Mouse (Mus musculus): ENCODE measurements around the gene Nap1l1. TPM values are rescaled to one million over a fixed set of nuclear protein-coding genes. Genes with fewer than 3 reads are reported as not detected.

The Nap1l1 gene
- polyA plus RNA-seq, 1 experiment from 2014 or later: 127 TPM

DNA sequence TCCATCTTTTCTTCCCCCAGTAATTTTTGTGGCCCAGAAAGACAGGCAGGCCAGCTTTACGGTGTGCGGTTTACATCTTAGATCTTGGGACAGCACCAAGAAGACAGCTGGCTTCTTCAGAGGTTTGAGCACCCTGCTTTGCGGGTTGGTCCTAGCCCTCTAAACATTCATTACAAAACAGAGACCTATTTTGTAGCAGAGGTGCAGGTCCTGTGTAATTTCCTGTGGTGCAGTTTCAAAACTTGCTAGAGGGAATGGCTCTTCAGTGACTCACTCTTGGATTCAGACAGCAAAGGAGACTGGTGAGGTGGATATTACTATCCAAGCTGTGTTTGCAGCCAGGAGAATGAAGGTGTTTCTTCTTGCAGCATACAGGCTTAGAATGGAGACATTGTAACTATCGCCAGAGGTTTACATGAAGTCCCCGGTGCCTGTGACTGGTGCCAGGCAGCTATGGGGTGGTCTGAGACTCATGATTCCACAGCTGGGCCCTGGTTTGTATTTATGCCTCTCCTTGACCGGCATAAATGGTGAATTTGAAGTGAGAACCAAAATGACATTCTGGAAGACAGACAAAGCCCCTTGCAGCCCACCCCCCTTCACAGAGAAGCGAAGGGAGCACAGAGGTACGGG is 43.9 kb downstream of the Nap1l1 start:
- TF ChIP-seq EP300 (IDR thresholded peaks at IDR 0.05): no peak
- TF ChIP-seq CTCF (IDR thresholded peaks at IDR 0.05): no peak
- Histone ChIP-seq H3K4me3 (ENCODE audit: low read depth, low read length) (no peak overlapping the region), H3K27ac (ENCODE audit: low read length) (peak overlapping the region; percentile 9; the same call in 1 of the 2 replicates), H3K4me1 (ENCODE audit: insufficient read depth, low read depth, low read length) (peaks cover 22% of the 10 kb centered on the region), H3K9me3 (ENCODE audit: low read length) (no peaks in the 10 kb centered on the region), H3K4me2 (replicated peaks; ENCODE audit: low read depth, low read length) (no peak overlapping the region), H3K9ac (replicated peaks; ENCODE audit: low read depth) (no peak overlapping the region), H3K36me3 (ENCODE audit: insufficient read depth, low read length) (no peaks in the 10 kb centered on the region), H3K27me3 (replicated peaks; ENCODE audit: insufficient read depth, low read length) (no peaks in the 10 kb centered on the region)
- WGBS: 65% methylated on average over 8 of the region's 8 CpGs
- no peak for ATAC-seq
- DNase-seq (ENCODE audit: low spot score): no peak

GRCm38 (mm10) chr10:111518350-111518749 is 45.3 kb downstream of the Nap1l1 start:
- peaks cover 22% of the 10 kb centered on the region for H3K4me1 ChIP-seq (ENCODE audit: insufficient read depth, low read depth, low read length)
- ATAC-seq (no peak), DNase-seq (ENCODE audit: low spot score) (no peak)
- H3K36me3 ChIP-seq (ENCODE audit: insufficient read depth, low read length): no peaks in the 10 kb centered on the region
- no peak overlapping the region for H3K4me2 ChIP-seq (replicated peaks; ENCODE audit: low read depth, low read length)
- 84% methylated on average over 4 of the region's 4 CpGs for WGBS
- no peak for TF ChIP-seq EP300 (IDR thresholded peaks at IDR 0.05)
- no peak for TF ChIP-seq CTCF (IDR thresholded peaks at IDR 0.05)
- no peak overlapping the region for H3K27ac ChIP-seq (ENCODE audit: low read length)
- no peaks in the 10 kb centered on the region for H3K9me3 ChIP-seq (ENCODE audit: low read length)
- no peaks in the 10 kb centered on the region for H3K27me3 ChIP-seq (replicated peaks; ENCODE audit: insufficient read depth, low read length)
- H3K9ac ChIP-seq (replicated peaks; ENCODE audit: low read depth): no peak overlapping the region
- H3K4me3 ChIP-seq (ENCODE audit: low read depth, low read length): no peak overlapping the region

GRCm38 (mm10) chr10:111519620-111520370 is 46.8 kb downstream of the Nap1l1 start:
- 37% methylated on average over 24 of the region's 24 CpGs for WGBS
- peaks cover 22% of the 10 kb centered on the region for H3K4me1 ChIP-seq (ENCODE audit: insufficient read depth, low read depth, low read length)
- DNase-seq (ENCODE audit: low spot score) (peak; percentile 52), ATAC-seq (no peak; the same call in 1 of the 2 replicates)
- no peak overlapping the region for H3K4me3 ChIP-seq (ENCODE audit: low read depth, low read length)
- H3K27ac ChIP-seq (ENCODE audit: low read length): no peak overlapping the region
- no peaks in the 10 kb centered on the region for H3K27me3 ChIP-seq (replicated peaks; ENCODE audit: insufficient read depth, low read length)
- no peak overlapping the region for H3K9ac ChIP-seq (replicated peaks; ENCODE audit: low read depth)
- TF ChIP-seq CTCF (IDR thresholded peaks at IDR 0.05) (no peak), EP300 (IDR thresholded peaks at IDR 0.05) (peak; percentile 27; the same call in 1 of the 2 replicates)
- no peak overlapping the region; the same call in 1 of the 2 replicates for H3K4me2 ChIP-seq (replicated peaks; ENCODE audit: low read depth, low read length)
- H3K36me3 ChIP-seq (ENCODE audit: insufficient read depth, low read length): no peaks in the 10 kb centered on the region
- no peaks in the 10 kb centered on the region for H3K9me3 ChIP-seq (ENCODE audit: low read length)

- 69% methylated on average over 3 of the region's 3 CpGs for WGBS
- DNase-seq (ENCODE audit: low spot score) (no peak), ATAC-seq (no peak)
- Histone ChIP-seq H3K4me2 (replicated peaks; ENCODE audit: low read depth, low read length) (no peak overlapping the region), H3K36me3 (ENCODE audit: insufficient read depth, low read length) (no peaks in the 10 kb centered on the region), H3K4me1 (ENCODE audit: insufficient read depth, low read depth, low read length) (peaks cover 14% of the 10 kb centered on the region), H3K9ac (replicated peaks; ENCODE audit: low read depth) (no peak overlapping the region), H3K27ac (ENCODE audit: low read length) (no peak overlapping the region), H3K9me3 (ENCODE audit: low read length) (no peaks in the 10 kb centered on the region), H3K4me3 (ENCODE audit: low read depth, low read length) (no peak overlapping the region), H3K27me3 (replicated peaks; ENCODE audit: insufficient read depth, low read length) (no peaks in the 10 kb centered on the region)
- TF ChIP-seq EP300 (IDR thresholded peaks at IDR 0.05) (no peak), CTCF (IDR thresholded peaks at IDR 0.05) (no peak)
These were observed 47.6 kb downstream of the Nap1l1 start for GRCm38 (mm10) chr10:111520621-111521020.

GRCm38 (mm10) chr10:111521636-111522035 is 48.6 kb downstream of the Nap1l1 start:
- no peaks in the 10 kb centered on the region for H3K27me3 ChIP-seq (replicated peaks; ENCODE audit: insufficient read depth, low read length)
- WGBS: 49% methylated on average over 4 of the region's 4 CpGs
- H3K4me3 ChIP-seq (ENCODE audit: low read depth, low read length): no peak overlapping the region
- H3K4me2 ChIP-seq (replicated peaks; ENCODE audit: low read depth, low read length): no peak overlapping the region
- H3K4me1 ChIP-seq (ENCODE audit: insufficient read depth, low read depth, low read length): peaks cover 11% of the 10 kb centered on the region; the same call in 1 of the 2 replicates
- TF ChIP-seq CTCF (IDR thresholded peaks at IDR 0.05) (no peak), EP300 (IDR thresholded peaks at IDR 0.05) (no peak)
- H3K9ac ChIP-seq (replicated peaks; ENCODE audit: low read depth): no peak overlapping the region
- no peak overlapping the region for H3K27ac ChIP-seq (ENCODE audit: low read length)
- no peaks in the 10 kb centered on the region for H3K36me3 ChIP-seq (ENCODE audit: insufficient read depth, low read length)
- DNase-seq (ENCODE audit: low spot score): no peak
- no peak for ATAC-seq
- no peaks in the 10 kb centered on the region for H3K9me3 ChIP-seq (ENCODE audit: low read length)

GRCm38 (mm10) chr10:111522230-111522629 is 49.2 kb downstream of the Nap1l1 start:
- H3K4me3 ChIP-seq (ENCODE audit: low read depth, low read length): no peak overlapping the region
- peaks cover 9% of the 10 kb centered on the region; the same call in 1 of the 2 replicates for H3K4me1 ChIP-seq (ENCODE audit: insufficient read depth, low read depth, low read length)
- H3K4me2 ChIP-seq (replicated peaks; ENCODE audit: low read depth, low read length): no peak overlapping the region
- DNase-seq (ENCODE audit: low spot score) (no peak), ATAC-seq (no peak)
- H3K36me3 ChIP-seq (ENCODE audit: insufficient read depth, low read length): no peaks in the 10 kb centered on the region
- 77% methylated on average over 4 of the region's 4 CpGs for WGBS
- TF ChIP-seq EP300 (IDR thresholded peaks at IDR 0.05): no peak
- no peak for TF ChIP-seq CTCF (IDR thresholded peaks at IDR 0.05)
- H3K9ac ChIP-seq (replicated peaks; ENCODE audit: low read depth): no peak overlapping the region
- no peaks in the 10 kb centered on the region for H3K27me3 ChIP-seq (replicated peaks; ENCODE audit: insufficient read depth, low read length)
- H3K27ac ChIP-seq (ENCODE audit: low read length): no peak overlapping the region
- no peaks in the 10 kb centered on the region for H3K9me3 ChIP-seq (ENCODE audit: low read length)

All from lung, postnatal 0 days (tissue).